Mouse (Mus musculus) G1E-ER4 (cell line): ENCODE measurements around the gene Gpr45. TPM values are rescaled to one million over a fixed set of nuclear protein-coding genes. Genes with fewer than 3 reads are reported as not detected.

Experiments used
- GATA1 ChIP-seq: IDR thresholded peaks from one replicate; pipeline ENCODE4 v1.8.0; 2012; ENCODE audit warnings: low read length, inconsistent platforms
- polyA plus RNA-seq: library from polyadenylated mRNA; stranded (reverse); fragments of >175 nt; gene quantifications from 2 replicates; pipeline ENCODE4 v1.2.3, GENCODE M21; 2012

The Gpr45 gene
- polyA plus RNA-seq, result not detected in 2 replicates

- no peak for TF ChIP-seq GATA1
These were observed at the start of gene Gpr45 for GRCm38 (mm10) chr1:42952734-42953481. Gene Gpr45, plus strand, starts transcription at chr1:42952872.

GRCm38 (mm10) chr1:42905148-42905547 is 47.5 kb upstream of the Gpr45 start:
- no peak for TF ChIP-seq GATA1

- TF ChIP-seq GATA1, result no peak
These were observed 46.0 kb upstream of the Gpr45 start for GRCm38 (mm10) chr1:42906696-42907095.

GRCm38 (mm10) chr1:42907153-42907552 is 45.5 kb upstream of the Gpr45 start:
- TF ChIP-seq GATA1, result no peak

- no peak for TF ChIP-seq GATA1
These were observed 37.6 kb upstream of the Gpr45 start for GRCm38 (mm10) chr1:42915062-42915461.

GRCm38 (mm10) chr1:42916719-42917118 is 36.0 kb upstream of the Gpr45 start:
- no peak for TF ChIP-seq GATA1

GRCm38 (mm10) chr1:42917908-42918307 is 34.8 kb upstream of the Gpr45 start:
- TF ChIP-seq GATA1, result no peak

GRCm38 (mm10) chr1:42923924-42924323 is 28.7 kb upstream of the Gpr45 start:
- TF ChIP-seq GATA1, result no peak

GRCm38 (mm10) chr1:42933613-42934012 is 19.1 kb upstream of the Gpr45 start:
- no peak for TF ChIP-seq GATA1

- TF ChIP-seq GATA1, result no peak
These were observed 4.2 kb upstream of the Gpr45 start for GRCm38 (mm10) chr1:42948486-42948885.

GRCm38 (mm10) chr1:42953482-42953822 is 780 bp downstream of the Gpr45 start:
- no peak for TF ChIP-seq GATA1

GRCm38 (mm10) chr1:42956828-42957227 is 4.2 kb downstream of the Gpr45 start:
- no peak for TF ChIP-seq GATA1

GRCm38 (mm10) chr1:42983082-42983771 is 30.6 kb downstream of the Gpr45 start:
- TF ChIP-seq GATA1, result no peak

GRCm38 (mm10) chr1:42984119-42984518 is 31.4 kb downstream of the Gpr45 start:
- no peak for TF ChIP-seq GATA1

- TF ChIP-seq GATA1, result no peak
These were observed 36.3 kb downstream of the Gpr45 start for GRCm38 (mm10) chr1:42988996-42989395.

- no peak for TF ChIP-seq GATA1
These were observed 53.4 kb downstream of the Gpr45 start for GRCm38 (mm10) chr1:43006051-43006514.

GRCm38 (mm10) chr1:43006524-43006923 is 53.9 kb downstream of the Gpr45 start:
- TF ChIP-seq GATA1, result no peak
